Mouse (Mus musculus) MEL-GATA-1-ER (cell line): ENCODE results near the gene Malsu1.

Experiments used
- DNase-seq: peaks from one replicate; pipeline ENCODE4 v3.0.0-alpha.2; 2012; ENCODE audit warnings: low read depth; ENCODE audit errors: extremely low read depth

Gene Malsu1

DNA sequence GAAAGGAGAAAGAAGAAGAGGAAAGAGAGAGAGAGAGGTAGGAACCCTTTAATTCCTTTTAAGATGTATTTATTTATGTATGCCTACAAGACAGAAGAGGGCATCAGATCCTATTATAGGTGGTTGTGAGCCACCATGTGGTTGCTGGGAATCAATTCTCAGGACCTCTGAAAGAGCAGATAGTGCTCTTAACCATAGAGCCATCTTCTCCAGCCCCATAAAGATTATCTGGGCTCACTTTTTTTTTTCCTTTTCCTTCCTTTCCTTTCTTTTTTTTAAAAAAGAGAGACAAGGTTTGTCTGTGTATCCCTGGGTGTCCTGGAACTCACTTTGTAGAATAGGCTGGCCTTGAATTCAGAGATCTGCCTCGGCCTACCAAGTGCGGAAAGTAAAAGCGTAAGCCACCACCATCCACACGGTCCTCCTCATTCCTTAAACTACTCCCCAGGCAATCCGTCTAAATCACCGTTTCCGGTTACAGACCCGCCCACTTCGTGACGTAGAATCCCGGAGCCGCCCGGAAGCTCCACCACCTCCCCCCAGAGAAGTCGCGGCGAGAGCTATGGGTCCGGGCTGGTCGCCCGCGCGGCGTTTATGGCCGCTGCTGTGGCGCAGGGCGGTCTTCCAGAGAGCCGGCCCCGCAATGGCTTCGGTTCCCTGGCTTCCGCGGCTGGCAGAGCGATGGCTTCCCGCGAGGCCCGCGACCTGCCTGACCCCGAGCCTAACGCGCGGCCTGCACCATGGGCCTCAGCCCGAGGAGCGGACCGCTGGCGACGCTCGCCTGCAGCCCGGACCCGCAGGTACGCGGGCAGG, at the start of gene Malsu1:
Gene Malsu1, plus strand, starts transcription at position 492 of the 813 bp plus-strand sequence.
- peak; percentile 70 for DNase-seq

- no peak for DNase-seq
These were observed 48.3 kb upstream of the Malsu1 start for GRCm38 (mm10) chr6:49025290-49025689.

DNA sequence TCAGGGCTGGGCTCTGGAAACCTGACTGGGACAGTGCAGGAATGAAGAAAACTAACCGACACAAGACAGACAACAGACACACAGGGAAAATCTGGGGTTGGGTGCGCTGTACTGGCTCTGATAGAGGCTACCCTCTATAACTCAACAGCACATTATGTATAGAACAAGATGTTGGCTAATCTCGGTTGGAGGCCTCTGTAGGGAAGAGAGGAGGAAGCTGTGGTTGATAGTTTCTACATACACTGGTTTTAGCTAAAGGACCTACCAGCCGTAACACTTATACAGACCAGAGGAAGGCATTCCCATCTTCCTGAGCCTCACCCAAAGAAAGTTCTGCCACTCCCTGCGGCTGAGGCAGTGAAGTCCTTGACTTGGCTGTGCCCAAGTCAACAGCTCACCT, 47.1 kb upstream of the Malsu1 start:
- DNase-seq, result no peak

DNA sequence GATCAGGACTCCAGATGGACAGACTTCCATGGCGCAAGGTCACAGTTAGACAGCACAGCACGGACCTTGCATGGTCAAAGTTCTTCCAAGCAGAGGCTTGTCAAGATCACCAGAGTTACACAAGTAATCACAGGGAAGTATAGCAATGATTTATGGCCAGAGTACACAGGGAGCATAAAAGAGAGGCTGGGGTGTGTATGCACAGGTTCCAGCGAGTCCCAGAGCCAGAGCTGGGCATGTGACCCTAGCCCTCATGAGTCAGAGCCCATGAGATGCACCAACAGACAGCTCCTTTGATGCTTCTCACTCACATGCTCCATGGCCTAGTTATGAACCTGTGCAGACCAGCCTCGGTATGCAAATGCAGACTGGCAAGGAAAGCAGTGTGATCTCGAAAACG, 45.6 kb upstream of the Malsu1 start:
- no peak for DNase-seq

GRCm38 (mm10) chr6:49028708-49029107, 44.9 kb upstream of the Malsu1 start:
- DNase-seq, result no peak

DNA sequence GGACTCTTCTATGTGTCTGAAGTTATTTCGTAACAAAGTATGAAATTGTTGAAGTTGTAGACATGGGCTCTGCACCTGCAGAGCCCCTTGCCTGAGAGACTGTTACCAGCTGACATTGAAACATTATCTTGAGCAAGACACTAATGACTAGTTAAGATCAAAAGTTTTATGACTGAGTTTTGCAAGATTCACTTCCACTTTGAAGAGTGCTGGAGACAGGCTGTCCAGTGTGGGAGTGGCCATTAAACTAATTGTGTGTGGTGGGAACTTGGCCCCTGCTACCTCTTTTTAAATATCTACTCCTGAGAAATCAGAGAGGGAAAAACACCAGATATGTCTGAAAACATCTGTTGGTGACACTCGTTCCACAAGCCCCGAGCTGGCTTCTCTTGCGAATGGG, 42.4 kb upstream of the Malsu1 start:
- DNase-seq, result no peak

DNA sequence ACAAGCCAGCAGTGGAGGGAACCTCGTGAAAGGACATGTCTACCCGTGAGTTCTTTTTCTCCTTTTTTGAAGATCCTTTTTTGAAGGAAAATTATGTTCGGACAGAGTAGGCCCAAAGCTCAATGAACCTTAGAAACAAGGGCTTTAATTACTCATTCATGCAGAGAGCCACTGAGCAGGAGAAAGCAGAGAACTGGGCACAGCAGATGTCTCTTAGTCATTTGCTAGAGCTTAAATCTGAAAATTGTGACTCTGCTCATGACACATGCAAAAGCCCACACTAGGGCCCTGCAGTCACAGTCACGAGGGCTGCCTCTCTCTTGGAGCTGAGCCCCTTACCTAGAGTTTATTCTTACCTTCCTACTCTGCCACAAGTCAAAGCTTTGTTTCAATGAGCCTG, 40.8 kb upstream of the Malsu1 start:
- DNase-seq, result no peak

- no peak for DNase-seq
These were observed 37.0 kb upstream of the Malsu1 start, which contains the start of gene Gpnmb for GRCm38 (mm10) chr6:49036275-49037267. TSS of gene Gpnmb (plus strand) at chr6:49036546.

DNA sequence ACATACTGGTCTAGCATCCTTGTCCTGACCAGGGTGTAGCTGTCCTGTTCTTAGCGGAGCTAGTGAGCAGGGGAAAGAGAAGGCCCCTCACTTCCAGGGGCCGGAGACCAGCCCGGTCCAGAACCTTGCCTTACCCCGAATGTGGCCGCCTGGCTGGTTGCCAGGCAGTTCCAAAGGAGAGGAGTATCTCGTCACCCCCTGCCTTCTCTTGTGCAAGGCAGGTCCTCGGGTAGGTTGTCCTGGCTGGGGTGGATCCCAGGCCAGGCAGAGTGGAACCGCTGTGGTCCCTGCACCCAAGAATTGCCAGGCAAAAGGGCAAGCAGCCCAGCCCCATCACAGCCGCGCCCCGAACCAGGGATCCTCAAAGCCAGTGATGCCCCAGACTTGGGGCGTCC, 36.3 kb upstream of the Malsu1 start:
- DNase-seq, result no peak

DNA sequence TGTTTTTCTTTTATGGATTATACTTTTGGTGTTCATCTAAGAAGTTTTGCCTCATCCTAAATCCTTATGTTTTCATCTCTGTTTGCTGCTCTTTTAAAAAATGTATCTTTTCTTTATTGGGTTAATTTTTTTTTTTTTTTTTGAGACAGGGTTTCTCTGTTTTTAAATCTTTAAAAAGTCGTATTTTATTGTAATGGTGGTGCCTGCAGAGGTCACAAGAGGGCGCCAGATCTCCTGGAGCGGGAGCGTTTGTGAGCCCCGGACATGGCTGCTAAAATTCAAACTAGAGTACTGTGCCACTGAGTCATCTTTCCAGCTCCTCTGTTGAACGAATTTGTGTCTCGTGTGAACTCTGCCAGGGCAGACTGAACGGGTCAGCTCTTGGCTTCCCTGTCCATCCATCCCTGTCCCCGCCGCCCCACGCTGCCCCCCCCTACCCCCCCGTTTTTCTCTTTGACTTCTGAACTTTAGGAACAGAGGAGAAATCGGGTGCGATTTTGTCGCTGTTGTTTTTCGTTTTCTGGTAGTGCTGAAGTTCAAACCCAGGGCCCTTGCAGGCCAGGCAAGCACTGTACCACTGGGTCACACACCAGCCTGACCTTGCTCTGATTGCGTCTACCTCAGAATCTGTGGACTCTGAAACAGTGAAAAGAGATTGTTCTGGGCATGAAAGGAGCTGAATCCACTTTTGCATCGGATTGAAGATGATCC, 34.0 kb upstream of the Malsu1 start:
- DNase-seq, result peak; percentile 6

DNA sequence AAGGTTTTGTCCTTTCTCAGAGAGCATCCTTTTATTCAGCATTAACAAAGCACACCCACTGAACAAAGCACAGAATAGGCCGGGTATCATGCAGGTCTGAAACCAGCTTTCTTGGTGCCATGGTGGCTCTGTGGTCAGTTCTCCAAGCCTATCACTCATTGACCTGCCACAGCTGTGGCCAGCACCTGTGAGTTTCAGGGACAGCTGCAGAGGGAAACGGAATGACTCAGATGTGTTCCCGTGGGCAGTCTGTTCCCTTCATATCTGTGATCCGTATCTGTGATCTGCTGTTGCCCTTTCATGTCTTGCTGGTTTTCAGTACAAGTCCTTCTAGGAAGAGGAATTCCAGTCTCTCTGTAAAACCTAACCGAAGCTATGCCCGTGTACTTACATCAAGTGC, 27.1 kb upstream of the Malsu1 start:
- no peak for DNase-seq

- DNase-seq, result no peak
These were observed 26.6 kb upstream of the Malsu1 start for GRCm38 (mm10) chr6:49046976-49047375.

GRCm38 (mm10) chr6:49047848-49048247, 25.7 kb upstream of the Malsu1 start:
- DNase-seq, result no peak

- no peak for DNase-seq
These were observed 25.2 kb upstream of the Malsu1 start for GRCm38 (mm10) chr6:49048395-49048794.

DNA sequence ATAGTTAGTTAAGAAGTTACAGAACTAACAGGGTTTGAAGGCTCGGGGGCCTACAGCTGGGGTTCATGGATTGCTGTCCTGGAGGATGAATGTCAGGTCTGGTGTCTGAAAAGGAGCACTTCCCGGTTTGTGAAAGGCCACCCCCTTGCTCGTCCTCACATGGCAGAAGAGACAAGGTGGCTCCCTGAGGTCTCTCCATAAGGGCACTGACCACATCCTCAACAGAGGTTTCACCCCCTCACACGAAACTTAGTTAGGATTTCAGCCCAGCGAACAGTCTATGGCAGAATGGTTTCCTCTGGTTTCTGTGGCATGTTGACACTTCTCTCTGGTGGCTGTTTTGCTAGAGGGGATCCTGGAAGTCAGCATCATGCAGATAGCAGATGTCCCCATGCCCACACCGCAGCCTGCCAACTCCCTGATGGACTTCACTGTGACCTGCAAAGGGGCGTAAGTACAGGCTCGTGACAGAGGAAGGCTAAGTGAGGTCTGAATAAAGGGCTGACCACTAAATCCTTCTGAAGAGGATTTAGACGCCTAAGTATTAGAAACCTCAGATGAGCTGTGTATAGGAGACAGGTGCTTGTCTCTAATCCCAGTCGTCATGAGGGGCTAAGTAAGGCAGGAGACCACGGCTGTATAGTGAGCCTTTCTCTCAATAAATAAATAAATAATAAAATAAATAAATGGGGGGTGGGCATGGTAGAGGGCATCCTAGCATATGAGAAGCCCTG, 22.8 kb upstream of the Malsu1 start:
- no peak for DNase-seq

- DNase-seq, result no peak
These were observed 21.4 kb upstream of the Malsu1 start for GRCm38 (mm10) chr6:49052191-49052590.

GRCm38 (mm10) chr6:49055256-49055733, 18.3 kb upstream of the Malsu1 start:
- DNase-seq, result no peak

- DNase-seq, result no peak
These were observed 17.6 kb upstream of the Malsu1 start for GRCm38 (mm10) chr6:49056009-49056408.

GRCm38 (mm10) chr6:49057053-49058021, 16.3 kb upstream of the Malsu1 start:
- peak; percentile 8 for DNase-seq
